Mouse (Mus musculus) central nervous system, embryonic 18 days (tissue): ENCODE measurements around the gene Klrc2. TPM values are rescaled to one million over a fixed set of nuclear protein-coding genes. Genes with fewer than 3 reads are reported as not detected.

Experiments used
- polyA plus RNA-seq: library from polyadenylated mRNA; depleted of rRNA; stranded (reverse); fragments of >200 nt; gene quantifications from 2 replicates; pipeline ENCODE4 v1.2.3, GENCODE M21; 2012; rRNA removed

Gene Klrc2
- polyA plus RNA-seq = not detected in 2 replicates

GRCm38 (mm10) chr6:129660589-129660988 is at the start of gene Klrc2:
Gene Klrc2 (minus strand): TSS chr6:129660689.

DNA sequence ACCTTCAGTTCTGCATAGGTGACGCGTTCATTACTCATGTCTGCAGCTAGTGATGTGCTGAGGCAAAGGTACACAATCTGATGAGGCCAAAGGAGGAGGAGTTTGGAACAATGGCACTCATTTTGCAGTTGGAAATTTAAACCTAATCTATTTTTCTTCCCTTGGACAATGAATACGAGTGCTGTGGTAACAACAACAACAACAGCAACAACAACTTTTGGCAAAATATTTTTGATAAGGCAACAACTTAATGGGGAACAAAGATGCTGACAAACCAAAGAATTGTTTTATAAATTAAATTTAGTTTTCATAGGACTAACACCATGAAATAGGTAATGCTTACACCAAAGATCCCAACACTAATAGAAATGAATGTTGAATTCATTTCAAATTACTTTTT is 18.4 kb upstream of the Klrc2 start, which contains the start of gene Klrc1:
Gene Klrc1 (minus strand): TSS at position 101 of the 400 bp plus-strand sequence.

DNA sequence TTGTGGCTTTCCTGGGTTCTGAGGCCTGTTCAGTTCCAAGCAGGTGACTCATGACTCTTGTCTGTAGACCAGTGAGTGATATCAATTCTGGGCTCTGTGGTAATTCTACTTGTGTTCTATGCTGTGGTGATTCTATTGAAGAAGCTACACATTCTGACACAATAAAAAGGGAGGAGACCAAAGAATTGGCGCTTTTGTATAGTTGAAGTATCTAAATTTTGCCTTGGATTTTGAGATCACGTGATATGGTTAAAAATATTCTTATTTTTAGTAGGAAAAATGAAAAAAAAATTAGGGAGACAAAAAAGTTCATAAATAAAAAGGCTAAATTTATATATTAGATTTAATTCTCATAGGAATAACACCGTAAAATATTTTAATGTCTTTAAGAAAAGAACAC is 17.3 kb downstream of the Klrc2 start, which contains the start of gene Klrc3:
Gene Klrc3 (minus strand): TSS at position 101 of the 400 bp plus-strand sequence.

GRCm38 (mm10) chr6:129623735-129624134 is 36.8 kb downstream of the Klrc2 start, which contains the start of gene Klrk1:
Gene Klrk1 (minus strand): TSS chr6:129623864.

Other genes with a start within 250 kb of the Klrc2 start
- gene Clec1a, start 208.7 kb downstream of the Klrc2 start, polyA plus RNA-seq = 0.71 and 0.79 TPM in 2 replicates
- gene Olr1, start 153.5 kb downstream of the Klrc2 start, polyA plus RNA-seq = 0.01 TPM in 1 of 2 replicates, not detected in the other
- gene Tmem52b, start 148.1 kb downstream of the Klrc2 start, polyA plus RNA-seq = not detected in 2 replicates
- gene Gabarapl1, start 127.5 kb downstream of the Klrc2 start, polyA plus RNA-seq = 226 TPM in 2 replicates
- 0.19 and 0.20 TPM in 2 replicates for gene Klre1, start 82.8 kb downstream of the Klrc2 start, polyA plus RNA-seq
- 0.12 TPM in 1 of 2 replicates, not detected in the other for gene Klrd1, start 68.9 kb downstream of the Klrc2 start, polyA plus RNA-seq
- gene Klrk1, start 36.8 kb downstream of the Klrc2 start, polyA plus RNA-seq = not detected in 2 replicates
- not detected in 2 replicates for gene Klrc3, start 17.4 kb downstream of the Klrc2 start, polyA plus RNA-seq
- gene Klrc1, start 18.3 kb upstream of the Klrc2 start, polyA plus RNA-seq = not detected in 2 replicates
- gene Klri1, start 56.4 kb upstream of the Klrc2 start, polyA plus RNA-seq = not detected in 2 replicates
- 0.03 TPM in 1 of 2 replicates, not detected in the other for gene Klri2, start 79.8 kb upstream of the Klrc2 start, polyA plus RNA-seq
- not detected in 2 replicates for gene Gm156, start 123.6 kb upstream of the Klrc2 start, polyA plus RNA-seq
- not detected in 2 replicates for gene Gm17631, start 202.0 kb upstream of the Klrc2 start, polyA plus RNA-seq
- 0.04 TPM in 1 of 2 replicates, not detected in the other for gene Klra17, start 216.0 kb upstream of the Klrc2 start, polyA plus RNA-seq